Mouse (Mus musculus) midbrain, embryonic 14.5 days (tissue): ENCODE measurements at regions not wholly inside any gene's neighbourhood (a gene's known extent, or its start where the extent isn't known, plus 50 kb on each side); places are given as distances from the start of the nearest gene placed in this dataset.

ENCODE experiments used
- ATAC-seq: fragments of 200-750 bp; cut with Nextera tagmentation; 2 replicates; pipeline ENCODE4 v1.8.0; 2017; ENCODE audit warnings: moderate number of reproducible peaks, moderate library complexity; ENCODE audit not compliant: low FRiP score, low TSS enrichment
- DNase-seq: peaks from one replicate; pipeline ENCODE4 v3.0.0-alpha.2; 2015
- H3K27ac ChIP-seq: fragments of 300-500 bp; sonication (generic); replicated peaks from 2 replicates; pipeline ENCODE4 v1.5.1; 2014; ENCODE audit warnings: mild to moderate bottlenecking, low read depth, low read length, moderate library complexity
- H3K27me3 ChIP-seq: fragments of 300-500 bp; sonication (generic); 2 replicates; pipeline ENCODE4 v1.6.1; 2014; ENCODE audit warnings: low read length, control low read depth, mixed read lengths; ENCODE audit not compliant: control insufficient read depth, insufficient read depth
- H3K36me3 ChIP-seq: fragments of 300-500 bp; sonication (generic); 2 replicates; pipeline ENCODE4 v1.6.1; 2014; ENCODE audit warnings: low read length, control low read depth; ENCODE audit not compliant: control insufficient read depth, insufficient read depth
- H3K4me1 ChIP-seq: fragments of 300-500 bp; sonication (generic); 2 replicates; pipeline ENCODE4 v1.6.1; 2014; ENCODE audit warnings: mild to moderate bottlenecking, antibody characterized with exemption, low read length, control low read depth; ENCODE audit not compliant: control insufficient read depth, insufficient read depth
- H3K4me2 ChIP-seq: fragments of 300-500 bp; sonication (generic); 2 replicates; pipeline ENCODE4 v1.6.1; 2014; ENCODE audit warnings: mild to moderate bottlenecking, low read length, moderate library complexity
- H3K4me3 ChIP-seq: fragments of 300-500 bp; sonication (generic); replicated peaks from 2 replicates; pipeline ENCODE4 v1.5.1; 2014; ENCODE audit warnings: low read depth, low read length
- H3K9ac ChIP-seq: fragments of 300-500 bp; sonication (generic); replicated peaks from 2 replicates; pipeline ENCODE4 v1.6.1; 2014; ENCODE audit warnings: mild to moderate bottlenecking, low read length, moderate library complexity
- H3K9me3 ChIP-seq: fragments of 300-500 bp; sonication (generic); 2 replicates; pipeline ENCODE4 v1.6.1; 2016; ENCODE audit warnings: low read length, control low read depth, mixed read lengths; ENCODE audit not compliant: control insufficient read depth
- WGBS: fragments of 180-500 bp; shearing (Covaris S2); extraction: QIAGEN DNeasy Blood & Tissue Kit; methylation state at CpG from one replicate; pipeline ENCODE4 v1.1.7; 2014; 5-methylcytosine and 5-hydroxymethylcytosine counted together

DNA sequence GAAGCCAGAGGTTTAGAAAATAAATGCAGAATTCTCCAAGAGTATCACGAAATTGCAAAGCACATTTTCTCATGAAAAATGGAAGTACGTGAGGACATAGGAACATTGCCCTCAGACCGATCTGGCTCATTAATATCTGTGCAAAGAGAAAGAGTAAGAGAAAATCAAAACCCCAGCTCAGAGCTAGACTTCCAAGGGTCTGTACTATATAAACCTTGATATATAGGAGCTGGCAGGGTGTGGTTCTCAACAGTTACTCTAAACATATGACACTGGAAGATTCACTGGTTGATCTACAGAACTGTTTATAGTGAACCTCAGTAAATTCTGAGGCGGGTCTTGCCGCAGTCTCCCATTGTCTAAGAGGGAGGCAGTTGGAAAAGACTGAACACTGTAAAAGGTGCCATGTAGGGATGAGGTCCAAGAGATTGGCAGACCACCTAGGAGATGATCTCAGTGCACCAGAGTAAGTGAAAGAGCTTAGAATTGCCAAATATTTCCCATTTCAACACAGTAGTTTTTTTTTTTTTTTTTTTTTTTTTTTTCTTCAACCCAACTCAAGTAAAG, 1014.0 kb upstream of the Slit2 start:
- Histone ChIP-seq H3K9ac (no peak overlapping the region), H3K4me2 (no peak overlapping the region), H3K4me1 (no peaks in the 10 kb centered on the region), H3K27ac (no peak overlapping the region), H3K9me3 (no peaks in the 10 kb centered on the region), H3K27me3 (no peaks in the 10 kb centered on the region), H3K4me3 (no peak overlapping the region), H3K36me3 (no peaks in the 10 kb centered on the region)
- DNase-seq (no peak), ATAC-seq (no peak)
- WGBS, result 95% methylated on average over 5 of the region's 5 CpGs

GRCm38 (mm10) chr5:46960749-46961148, 1022.2 kb upstream of the Slit2 start:
- Histone ChIP-seq H3K4me1 (no peaks in the 10 kb centered on the region), H3K9ac (no peak overlapping the region), H3K36me3 (no peaks in the 10 kb centered on the region), H3K9me3 (no peaks in the 10 kb centered on the region), H3K4me2 (no peak overlapping the region), H3K4me3 (no peak overlapping the region), H3K27ac (no peak overlapping the region), H3K27me3 (no peaks in the 10 kb centered on the region)
- ATAC-seq (no peak), DNase-seq (no peak)
- WGBS, result 43% methylated on average over 2 of the region's 2 CpGs

DNA sequence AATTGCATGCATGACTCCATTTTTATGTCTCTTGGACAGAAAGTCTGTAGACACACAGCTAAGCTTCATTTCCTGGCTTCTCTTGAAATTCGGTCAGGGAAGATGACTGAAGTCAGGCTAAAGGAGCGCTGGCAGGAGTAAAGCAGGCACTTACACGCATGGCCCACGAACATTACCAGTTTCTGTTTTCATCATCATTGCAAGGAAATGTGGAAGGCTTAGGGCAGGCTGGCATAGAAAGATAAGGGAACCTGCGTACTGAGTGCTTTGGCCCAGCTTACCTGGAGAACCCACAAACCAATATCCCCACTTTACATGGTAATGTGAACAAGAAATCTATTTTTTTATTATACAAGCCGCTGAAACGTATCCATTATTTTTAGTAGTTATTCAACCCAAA, 1056.6 kb upstream of the Slit2 start:
- H3K27ac ChIP-seq, result no peak overlapping the region
- H3K4me3 ChIP-seq, result no peak overlapping the region
- no peaks in the 10 kb centered on the region for H3K9me3 ChIP-seq
- no peak overlapping the region for H3K4me2 ChIP-seq
- H3K36me3 ChIP-seq, result no peaks in the 10 kb centered on the region
- ATAC-seq (no peak), DNase-seq (peak; percentile 3)
- H3K27me3 ChIP-seq, result no peaks in the 10 kb centered on the region
- no peaks in the 10 kb centered on the region for H3K4me1 ChIP-seq
- 88% methylated on average over 7 of the region's 7 CpGs for WGBS
- no peak overlapping the region for H3K9ac ChIP-seq

GRCm38 (mm10) chr5:46901909-46902308, 1044.5 kb upstream of the Lcorl start:
- Histone ChIP-seq H3K4me1 (no peaks in the 10 kb centered on the region), H3K4me3 (no peak overlapping the region), H3K36me3 (no peaks in the 10 kb centered on the region), H3K27ac (no peak overlapping the region), H3K27me3 (no peaks in the 10 kb centered on the region), H3K9me3 (no peaks in the 10 kb centered on the region), H3K4me2 (no peak overlapping the region), H3K9ac (no peak overlapping the region)
- no peak for ATAC-seq
- no peak for DNase-seq
- 77% methylated on average over 2 of the region's 2 CpGs for WGBS

DNA sequence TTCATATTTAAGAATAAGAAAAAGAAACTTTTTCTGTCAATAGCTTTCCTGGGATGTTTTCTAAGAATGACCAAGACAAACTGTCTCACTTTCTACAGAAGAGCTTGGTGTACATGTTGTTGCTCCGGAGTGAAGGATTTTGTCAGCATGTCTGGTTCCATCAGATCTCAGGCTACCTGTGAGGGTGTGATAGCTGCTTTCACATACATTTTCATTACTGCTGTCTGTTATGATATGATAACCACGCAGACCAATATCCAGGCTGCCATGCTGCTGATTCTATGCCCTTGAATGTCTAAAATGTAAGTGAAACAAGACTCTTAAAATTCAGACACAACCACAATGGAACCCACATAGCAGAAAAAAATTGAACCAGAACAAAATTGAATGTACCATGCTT, 1036.6 kb upstream of the Lcorl start:
- no peaks in the 10 kb centered on the region for H3K36me3 ChIP-seq
- no peak overlapping the region for H3K27ac ChIP-seq
- H3K9ac ChIP-seq, result no peak overlapping the region
- H3K4me1 ChIP-seq, result no peaks in the 10 kb centered on the region
- no peaks in the 10 kb centered on the region for H3K9me3 ChIP-seq
- no peak overlapping the region for H3K4me3 ChIP-seq
- H3K4me2 ChIP-seq, result no peak overlapping the region
- H3K27me3 ChIP-seq, result no peaks in the 10 kb centered on the region
- ATAC-seq (no peak), DNase-seq (no peak)
- WGBS, result 79% methylated on average over 2 of the region's 2 CpGs

DNA sequence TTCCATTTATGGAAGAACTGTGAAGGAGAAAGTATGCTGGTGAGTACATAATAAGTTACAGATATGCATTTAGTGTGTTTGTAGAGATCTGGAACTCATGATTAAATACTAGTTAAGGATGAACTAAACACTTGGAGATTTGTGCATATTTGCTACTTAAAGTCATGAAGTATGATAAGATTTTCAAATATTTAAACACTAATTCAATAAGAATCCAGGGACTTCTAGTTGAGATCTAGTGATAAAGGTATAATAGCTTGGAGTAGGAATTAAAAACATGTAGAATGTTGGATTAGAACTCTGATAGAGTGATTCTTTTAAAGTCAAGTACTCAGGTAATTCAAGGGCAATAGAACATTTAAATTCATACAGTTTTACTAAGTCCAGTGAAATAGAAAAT, 1026.5 kb upstream of the Lcorl start:
- no peaks in the 10 kb centered on the region for H3K36me3 ChIP-seq
- no peak for DNase-seq
- no peak overlapping the region for H3K4me3 ChIP-seq
- H3K4me1 ChIP-seq, result no peaks in the 10 kb centered on the region
- H3K27ac ChIP-seq, result no peak overlapping the region
- no peak for ATAC-seq
- no peak overlapping the region for H3K9ac ChIP-seq
- no peaks in the 10 kb centered on the region for H3K9me3 ChIP-seq
- no peaks in the 10 kb centered on the region for H3K27me3 ChIP-seq
- no peak overlapping the region for H3K4me2 ChIP-seq

DNA sequence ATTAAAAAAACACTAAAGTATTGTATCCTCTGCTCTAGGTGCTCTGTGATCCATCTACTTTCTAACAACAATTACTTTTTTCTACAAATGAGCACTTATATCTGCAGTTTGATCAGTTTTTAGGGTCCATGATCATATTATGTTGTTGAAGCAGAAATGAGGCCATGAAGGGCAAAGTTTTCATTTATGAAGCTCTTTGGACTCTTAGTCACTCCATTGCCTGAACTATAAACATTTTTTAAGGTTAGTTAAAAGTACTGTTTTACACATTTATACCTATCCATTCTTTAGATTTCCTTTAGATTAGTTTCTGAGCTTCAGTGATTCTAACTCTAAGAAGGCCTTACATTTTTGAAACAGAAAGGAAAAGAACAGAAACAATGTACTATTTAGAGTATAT, 999.4 kb upstream of the Lcorl start:
- no peak for ATAC-seq

GRCm38 (mm10) chr5:46845175-46845574, 987.8 kb upstream of the Lcorl start:
- peak; percentile 16 for DNase-seq
- WGBS, result 37% methylated on average over 2 of the region's 2 CpGs
- Histone ChIP-seq H3K4me3 (no peak overlapping the region), H3K9me3 (no peaks in the 10 kb centered on the region), H3K4me1 (no peaks in the 10 kb centered on the region), H3K36me3 (no peaks in the 10 kb centered on the region), H3K27ac (no peak overlapping the region), H3K27me3 (no peaks in the 10 kb centered on the region), H3K9ac (no peak overlapping the region), H3K4me2 (no peak overlapping the region)
- peak; percentile 58 for ATAC-seq

More for the DNA sequence above, 999.4 kb upstream of the Lcorl start:
- Histone ChIP-seq H3K9ac (no peak overlapping the region), H3K27ac (no peak overlapping the region), H3K4me1 (no peaks in the 10 kb centered on the region), H3K4me2 (no peak overlapping the region), H3K27me3 (no peaks in the 10 kb centered on the region), H3K9me3 (no peaks in the 10 kb centered on the region), H3K36me3 (no peaks in the 10 kb centered on the region), H3K4me3 (no peak overlapping the region)
- no peak for DNase-seq

- no peak overlapping the region for H3K4me3 ChIP-seq
- no peaks in the 10 kb centered on the region for H3K27me3 ChIP-seq
- no peaks in the 10 kb centered on the region for H3K4me1 ChIP-seq
- DNase-seq (no peak), ATAC-seq (no peak)
- H3K36me3 ChIP-seq, result no peaks in the 10 kb centered on the region
- 84% methylated on average over 4 of the region's 4 CpGs for WGBS
- H3K9me3 ChIP-seq, result no peaks in the 10 kb centered on the region
- no peak overlapping the region for H3K4me2 ChIP-seq
- H3K27ac ChIP-seq, result no peak overlapping the region
- H3K9ac ChIP-seq, result no peak overlapping the region
Observed at GRCm38 (mm10) chr5:46836810-46837209, 979.4 kb upstream of the Lcorl start.
